Mouse (Mus musculus) adrenal gland, adult 8-10 months (tissue): ENCODE results near the gene Kif24. TPM values are rescaled to one million over a fixed set of nuclear protein-coding genes. Genes with fewer than 3 reads are reported as not detected.
"Not testable (repeated sequence)": the region's sequence is repeated elsewhere in the genome, so short reads cannot be mapped to it uniquely, and the experiment has no call there.

Source experiments
- DNase-seq: peaks from one replicate; pipeline ENCODE4 v3.0.0; 2022
- total RNA-seq, 4 experiments: library from RNA; stranded (reverse); gene quantifications; 2 replicates each; pipeline ENCODE4 v1.2.4; 2022

The Kif24 gene
- total RNA-seq, 4 experiments from 2014 or later: 1.5 to 3.2 (median 2.0) TPM

GRCm38 (mm10) chr4:41492951-41493350, 28.3 kb upstream of the Kif24 start:
- DNase-seq: no peak

GRCm38 (mm10) chr4:41481601-41482017, 16.9 kb upstream of the Kif24 start:
- DNase-seq: peak; percentile 40

- DNase-seq: no peak
These were observed 15.6 kb upstream of the Kif24 start for GRCm38 (mm10) chr4:41480254-41480653.

GRCm38 (mm10) chr4:41479456-41479804, 14.7 kb upstream of the Kif24 start:
- DNase-seq: no peak

- DNase-seq: no peak
These were observed 14.2 kb upstream of the Kif24 start for GRCm38 (mm10) chr4:41478751-41479455.

- no peak for DNase-seq
These were observed 13.0 kb upstream of the Kif24 start for GRCm38 (mm10) chr4:41477648-41478160.

GRCm38 (mm10) chr4:41471384-41471689, 6.7 kb upstream of the Kif24 start:
- DNase-seq: no peak

GRCm38 (mm10) chr4:41470684-41471383, 6.1 kb upstream of the Kif24 start:
- no peak for DNase-seq

- no peak for DNase-seq
These were observed 5.5 kb upstream of the Kif24 start for GRCm38 (mm10) chr4:41470051-41470683.

- DNase-seq: no peak
These were observed 4.5 kb upstream of the Kif24 start for GRCm38 (mm10) chr4:41469199-41469598.

- peak; percentile 26 for DNase-seq
These were observed 3.9 kb upstream of the Kif24 start for GRCm38 (mm10) chr4:41468396-41469080.

GRCm38 (mm10) chr4:41465287-41465665, 589 bp upstream of the Kif24 start:
- DNase-seq: no peak

GRCm38 (mm10) chr4:41463051-41463738, 1.5 kb downstream of the Kif24 start:
- not testable (repeated sequence) for DNase-seq

- DNase-seq: no peak
These were observed 4.0 kb downstream of the Kif24 start for GRCm38 (mm10) chr4:41460690-41461089.

GRCm38 (mm10) chr4:41447595-41447994, 17.1 kb downstream of the Kif24 start:
- no peak for DNase-seq

GRCm38 (mm10) chr4:41442790-41443302, 21.8 kb downstream of the Kif24 start:
- no peak for DNase-seq

- DNase-seq: no peak
These were observed 25.8 kb downstream of the Kif24 start for GRCm38 (mm10) chr4:41438931-41439330.

- DNase-seq: no peak
These were observed 47.7 kb downstream of the Kif24 start for GRCm38 (mm10) chr4:41416966-41417365.

- no peak for DNase-seq
These were observed 55.3 kb downstream of the Kif24 start for GRCm38 (mm10) chr4:41409341-41409740.

- DNase-seq: no peak
These were observed 57.3 kb downstream of the Kif24 start for GRCm38 (mm10) chr4:41407353-41407752.

GRCm38 (mm10) chr4:41406597-41406996, 58.1 kb downstream of the Kif24 start:
- no peak for DNase-seq

GRCm38 (mm10) chr4:41401573-41401972, 63.1 kb downstream of the Kif24 start:
- no peak for DNase-seq
